Mouse (Mus musculus): ENCODE measurements around the gene Cox7a2l.

DNA sequence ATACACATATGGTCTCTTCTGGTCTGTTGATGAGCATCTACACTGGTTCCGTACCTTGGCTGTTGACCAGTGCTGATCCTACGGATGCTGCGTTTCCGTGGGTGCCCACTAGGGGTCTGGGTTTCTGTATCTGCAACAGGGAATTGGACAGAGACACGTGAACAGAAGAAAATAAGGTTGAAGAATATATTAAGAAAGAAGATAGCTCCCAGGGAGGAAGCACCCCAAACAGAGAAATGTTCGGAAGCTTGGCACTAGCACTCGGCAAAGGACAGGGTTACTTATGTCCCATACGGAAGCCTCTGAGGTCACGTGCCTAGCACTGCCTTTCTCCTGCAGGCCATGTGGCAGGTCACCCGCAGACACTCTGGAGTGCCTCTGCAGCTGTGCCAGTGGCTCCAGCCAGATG lies 46.6 kb upstream of the Cox7a2l start:
- TF ChIP-seq POLR2A (IDR thresholded peaks at IDR 0.05; ENCODE audit: low read depth, low read length) (no peak), CTCF (IDR thresholded peaks at IDR 0.05; ENCODE audit: borderline replicate concordance, insufficient read depth, low read length) (no peak; the same call in 1 of the 2 replicates)
